Mouse (Mus musculus) stomach, embryonic 14.5 days (tissue): Measurements from ENCODE around the gene Prkra. TPM values are rescaled to one million over a fixed set of nuclear protein-coding genes. Genes with fewer than 3 reads are reported as not detected.

Experiments used
- ATAC-seq: fragments of 200-750 bp; cut with Nextera tagmentation; 2 replicates; pipeline ENCODE4 v1.8.0; 2017; ENCODE audit warnings: low read depth, moderate TSS enrichment; ENCODE audit not compliant: insufficient number of reproducible peaks, insufficient read depth, low FRiP score
- H3K27ac ChIP-seq: fragments of 300-500 bp; sonication (generic); 2 replicates; pipeline ENCODE4 v1.5.1; 2014; ENCODE audit warnings: mild to moderate bottlenecking, low read length, moderate library complexity, mixed read lengths
- H3K27me3 ChIP-seq: fragments of 300-500 bp; sonication (generic); 2 replicates; pipeline ENCODE4 v1.6.1; 2014; ENCODE audit warnings: low read length, control low read depth, mixed read lengths; ENCODE audit not compliant: control insufficient read depth, insufficient read depth
- H3K36me3 ChIP-seq: fragments of 300-500 bp; sonication (generic); 2 replicates; pipeline ENCODE4 v1.6.1; 2014; ENCODE audit warnings: mild to moderate bottlenecking, control low read depth, low read length, moderate library complexity, mixed read lengths; ENCODE audit not compliant: control insufficient read depth, insufficient read depth
- H3K4me1 ChIP-seq: fragments of 300-500 bp; sonication (generic); 2 replicates; pipeline ENCODE4 v1.6.1; 2014; ENCODE audit warnings: low read length, control low read depth, mixed read lengths; ENCODE audit not compliant: control insufficient read depth, insufficient read depth
- H3K4me2 ChIP-seq: fragments of 300-500 bp; sonication (generic); replicated peaks from 2 replicates; pipeline ENCODE4 v1.6.1; 2014; ENCODE audit warnings: low read depth, low read length, control low read depth
- H3K4me3 ChIP-seq: fragments of 300-500 bp; sonication (generic); 2 replicates; pipeline ENCODE4 v1.5.1; 2014; ENCODE audit warnings: low read depth, low read length, control low read depth
- H3K9ac ChIP-seq: fragments of 300-500 bp; sonication (generic); replicated peaks from 2 replicates; pipeline ENCODE4 v1.6.1; 2014; ENCODE audit warnings: low read depth, mild to moderate bottlenecking, control low read depth, low read length, moderate library complexity, mixed read lengths
- H3K9me3 ChIP-seq: fragments of 300-500 bp; sonication (generic); 2 replicates; pipeline ENCODE4 v1.6.1; 2016; ENCODE audit warnings: low read depth, low read length, control low read depth; ENCODE audit not compliant: control insufficient read depth
- WGBS: fragments of 180-500 bp; shearing (Covaris S2); extraction: QIAGEN DNeasy Blood & Tissue Kit; methylation state at CpG from one replicate; pipeline ENCODE4 v1.1.7; 2014; 5-methylcytosine and 5-hydroxymethylcytosine counted together
- polyA plus RNA-seq: library from polyadenylated mRNA; unstranded; fragments of >200 nt; fragmentation: Nextera tagmentation; extraction: Ambion mirVana; gene quantifications from 2 replicates; pipeline ENCODE4 v1.2.1, GENCODE M21; 2014

Gene Prkra
- 66.2 and 68.2 TPM in 2 replicates for polyA plus RNA-seq

- under 1% methylated on average over 36 of the region's 42 CpGs for WGBS
Observed at GRCm38 (mm10) chr2:76647883-76648570, at the start of gene Prkra, which contains the start of gene Pjvk. Gene Prkra, minus strand, starts transcription at chr2:76648015. Gene Pjvk, plus strand, starts transcription at chr2:76648476.

GRCm38 (mm10) chr2:76695290-76695689, 47.5 kb upstream of the Prkra start:
- Histone ChIP-seq H3K4me1 (no peaks in the 10 kb centered on the region), H3K36me3 (peaks cover 34% of the 10 kb centered on the region), H3K4me3 (no peak overlapping the region), H3K9ac (no peak overlapping the region), H3K27ac (no peak overlapping the region), H3K9me3 (no peaks in the 10 kb centered on the region), H3K4me2 (no peak overlapping the region), H3K27me3 (no peaks in the 10 kb centered on the region)
- ATAC-seq, result no peak
- WGBS, result 79% methylated on average over 6 of the region's 6 CpGs

More at GRCm38 (mm10) chr2:76647883-76648570, at the start of gene Prkra, which contains the start of gene Pjvk:
- Histone ChIP-seq H3K36me3 (peaks cover 2% of the 10 kb centered on the region; the same call in 1 of the 2 replicates), H3K27me3 (no peaks in the 10 kb centered on the region), H3K4me2 (peak within 1 kb of the TSS; percentile 72), H3K4me3 (peak within 1 kb of the TSS; percentile 85), H3K9me3 (no peaks in the 10 kb centered on the region), H3K4me1 (0 out of 2 replicates have a peak, but pooled peaks cover 7% of the 10 kb centered on the region), H3K27ac (peak within 1 kb of the TSS; percentile 80), H3K9ac (peak within 1 kb of the TSS; percentile 66)
- peak; percentile 99 for ATAC-seq

- no peak overlapping the region for H3K9ac ChIP-seq
- no peaks in the 10 kb centered on the region for H3K4me1 ChIP-seq
- no peaks in the 10 kb centered on the region for H3K9me3 ChIP-seq
- no peak overlapping the region for H3K4me2 ChIP-seq
- no peak overlapping the region for H3K27ac ChIP-seq
- H3K27me3 ChIP-seq, result no peaks in the 10 kb centered on the region
- H3K4me3 ChIP-seq, result no peak overlapping the region
- peaks cover 34% of the 10 kb centered on the region for H3K36me3 ChIP-seq
- 84% methylated on average over 5 of the region's 5 CpGs for WGBS
- ATAC-seq, result no peak
Observed at GRCm38 (mm10) chr2:76693765-76694164, 46.0 kb upstream of the Prkra start.

- no peak overlapping the region for H3K4me2 ChIP-seq
- WGBS, result 84% methylated on average over 12 of the region's 12 CpGs
- no peak overlapping the region for H3K4me3 ChIP-seq
- H3K9ac ChIP-seq, result no peak overlapping the region
- H3K4me1 ChIP-seq, result no peaks in the 10 kb centered on the region
- no peaks in the 10 kb centered on the region for H3K27me3 ChIP-seq
- peaks cover 49% of the 10 kb centered on the region for H3K36me3 ChIP-seq
- ATAC-seq, result no peak
- no peak overlapping the region for H3K27ac ChIP-seq
- no peaks in the 10 kb centered on the region for H3K9me3 ChIP-seq
Observed at GRCm38 (mm10) chr2:76690436-76691204, 42.8 kb upstream of the Prkra start.

GRCm38 (mm10) chr2:76688162-76688561, 40.3 kb upstream of the Prkra start:
- ATAC-seq, result no peak
- H3K36me3 ChIP-seq, result peaks cover 43% of the 10 kb centered on the region
- 52% methylated on average over 7 of the region's 7 CpGs for WGBS

GRCm38 (mm10) chr2:76687608-76688007, 39.8 kb upstream of the Prkra start:
- Histone ChIP-seq H3K9ac (no peak overlapping the region), H3K4me1 (no peaks in the 10 kb centered on the region), H3K27me3 (no peaks in the 10 kb centered on the region), H3K36me3 (peaks cover 43% of the 10 kb centered on the region), H3K9me3 (no peaks in the 10 kb centered on the region), H3K4me2 (no peak overlapping the region), H3K4me3 (no peak overlapping the region), H3K27ac (no peak overlapping the region)
- ATAC-seq, result no peak
- 73% methylated on average over 3 of the region's 3 CpGs for WGBS

More at GRCm38 (mm10) chr2:76688162-76688561, 40.3 kb upstream of the Prkra start:
- Histone ChIP-seq H3K27me3 (no peaks in the 10 kb centered on the region), H3K4me1 (no peaks in the 10 kb centered on the region), H3K9ac (no peak overlapping the region), H3K9me3 (no peaks in the 10 kb centered on the region), H3K27ac (no peak overlapping the region), H3K4me2 (no peak overlapping the region), H3K4me3 (no peak overlapping the region)

- no peak overlapping the region for H3K9ac ChIP-seq
- H3K4me1 ChIP-seq, result no peaks in the 10 kb centered on the region
- peaks cover 46% of the 10 kb centered on the region; the same call in 1 of the 2 replicates for H3K36me3 ChIP-seq
- H3K9me3 ChIP-seq, result no peaks in the 10 kb centered on the region
- no peak overlapping the region for H3K27ac ChIP-seq
- H3K4me2 ChIP-seq, result no peak overlapping the region
- 0 out of 2 replicates have a peak, but pooled peaks have one; percentile 14 for ATAC-seq
- H3K4me3 ChIP-seq, result no peak overlapping the region
- 75% methylated on average over 3 of the region's 3 CpGs for WGBS
- H3K27me3 ChIP-seq, result no peaks in the 10 kb centered on the region
Observed at GRCm38 (mm10) chr2:76686986-76687385, 39.2 kb upstream of the Prkra start.

GRCm38 (mm10) chr2:76682301-76682700, 34.5 kb upstream of the Prkra start:
- Histone ChIP-seq H3K4me3 (no peak overlapping the region), H3K4me2 (no peak overlapping the region), H3K27ac (no peak overlapping the region), H3K27me3 (no peaks in the 10 kb centered on the region), H3K4me1 (no peaks in the 10 kb centered on the region), H3K9ac (no peak overlapping the region), H3K36me3 (peaks cover 38% of the 10 kb centered on the region; the same call in 1 of the 2 replicates), H3K9me3 (no peaks in the 10 kb centered on the region)
- 86% methylated on average over 8 of the region's 8 CpGs for WGBS
- no peak for ATAC-seq
